Mouse (Mus musculus) erythroblast, adult 5-6 weeks (primary cell): ENCODE measurements around the gene Mymx. TPM values are rescaled to one million over a fixed set of nuclear protein-coding genes. Genes with fewer than 3 reads are reported as not detected.
"Not testable (repeated sequence)": the region's sequence is repeated elsewhere in the genome, so short reads cannot be mapped to it uniquely, and the experiment has no call there.

Experiments
- ATAC-seq: replicated peaks from 2 replicates; pipeline ENCODE4 v1.8.0; 2016; ENCODE audit warnings: moderate number of reproducible peaks, mild to moderate bottlenecking, moderate TSS enrichment, inconsistent platforms; ENCODE audit not compliant: poor library complexity, low FRiP score, severe bottlenecking
- total RNA-seq, 2 experiments: library from RNA; stranded (forward) in 1 of 2; stranded (reverse) in 1 of 2; fragments of 150-400 nt in 1 of 2; fragments of 200-764, 138-1000 nt in 1 of 2; gene quantifications; 2 replicates each; pipeline versions ENCODE4 v1.2.3 to v1.2.4; 2015 to 2017; ENCODE audit warnings: low replicate concordance in 2 of 2

Gene Mymx
- total RNA-seq (2015; ENCODE audit: low replicate concordance) (not detected in 2 replicates), total RNA-seq (2017; ENCODE audit: low replicate concordance) (not detected in 2 replicates)

- no peak for ATAC-seq
Measured at GRCm38 (mm10) chr17:45601877-45602304, at the start of gene Mymx. TSS of gene Mymx (minus strand) at chr17:45602102.

GRCm38 (mm10) chr17:45644185-45644584, 42.3 kb upstream of the Mymx start:
- 0 out of 2 replicates have a peak, but pooled peaks have one; percentile 43 for ATAC-seq

- peak; percentile 55 for ATAC-seq
Measured at GRCm38 (mm10) chr17:45642701-45643100, 40.8 kb upstream of the Mymx start.

- no peak for ATAC-seq
Measured at GRCm38 (mm10) chr17:45641981-45642380, 40.1 kb upstream of the Mymx start.

- ATAC-seq, result no peak
Measured at GRCm38 (mm10) chr17:45638596-45639295, 36.8 kb upstream of the Mymx start.

GRCm38 (mm10) chr17:45634033-45634432, 32.1 kb upstream of the Mymx start:
- ATAC-seq, result no peak

GRCm38 (mm10) chr17:45631940-45632339, 30.0 kb upstream of the Mymx start:
- ATAC-seq, result no peak

- no peak for ATAC-seq
Measured at GRCm38 (mm10) chr17:45630992-45631391, 29.1 kb upstream of the Mymx start.

- ATAC-seq, result no peak
Measured at GRCm38 (mm10) chr17:45629861-45630694, 28.2 kb upstream of the Mymx start.

GRCm38 (mm10) chr17:45628885-45629855, 27.3 kb upstream of the Mymx start:
- ATAC-seq, result no peak

- no peak for ATAC-seq
Measured at GRCm38 (mm10) chr17:45628160-45628559, 26.3 kb upstream of the Mymx start.

GRCm38 (mm10) chr17:45626577-45627134, 24.8 kb upstream of the Mymx start:
- peak; percentile 79 for ATAC-seq

- ATAC-seq, result not testable (repeated sequence)
Measured at GRCm38 (mm10) chr17:45623425-45623824, 21.5 kb upstream of the Mymx start.

- ATAC-seq, result no peak
Measured at GRCm38 (mm10) chr17:45619386-45620256, 17.7 kb upstream of the Mymx start.

GRCm38 (mm10) chr17:45618941-45619385, 17.1 kb upstream of the Mymx start:
- ATAC-seq, result no peak

- ATAC-seq, result no peak
Measured at GRCm38 (mm10) chr17:45617655-45618054, 15.8 kb upstream of the Mymx start.

GRCm38 (mm10) chr17:45616679-45617078, 14.8 kb upstream of the Mymx start:
- ATAC-seq, result no peak

- no peak for ATAC-seq
Measured at GRCm38 (mm10) chr17:45616046-45616650, 14.2 kb upstream of the Mymx start.
